ENCODE assay signal across 12 mouse cellular contexts in the genomic region with DNA sequence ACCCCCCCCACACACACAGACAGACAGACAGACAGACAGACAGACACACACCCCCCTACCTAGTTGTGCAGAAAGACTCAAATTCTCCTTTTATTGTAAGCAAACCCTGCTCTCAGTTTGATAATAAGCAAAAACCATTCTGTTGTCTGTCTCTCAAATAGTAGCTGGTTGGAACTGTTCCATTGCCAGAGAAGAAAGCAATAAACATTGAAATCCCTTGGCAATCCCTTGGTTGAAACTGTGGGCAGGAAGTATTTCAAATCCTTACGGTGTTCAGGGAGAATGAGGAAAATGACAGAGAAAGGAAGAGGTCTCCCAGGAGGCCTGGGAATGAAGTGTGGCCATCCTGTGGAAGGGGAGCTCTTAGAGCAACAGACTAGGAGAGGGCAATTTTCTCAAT.
A peak's percentile ranks its signal among the peaks of the same experiment; 100 is the strongest.
DNase-seq lines count a peak whose midpoint lies in the region; ATAC-seq lines count a peak whose summit lies in the region.
"Had no signal": no experiment of that assay in that cellular context is flagged by ENCODE, and none has a peak within 500 bp of the region (broad histone marks: within the 10 kb centered on the region; RNA-seq: fewer than 3 reads in every experiment).

No protein-coding gene starts in this region.

- H3K4me1 ChIP-seq in heart, embryonic 15.5 days (replicated peaks), result peaks cover 50% of the 10 kb centered on the region
- peaks cover 36% of the 10 kb centered on the region for H3K4me1 ChIP-seq in lung, embryonic 15.5 days
- H3K4me1 ChIP-seq in embryonic facial prominence, embryonic 14.5 days (ENCODE audit: control insufficient read depth, insufficient read depth, low read length), result peaks cover 42% of the 10 kb centered on the region
- H3K4me1 ChIP-seq in limb, embryonic 12.5 days (replicated peaks), result peaks cover 43% of the 10 kb centered on the region

- no peak overlapping the region for H3K4me2 ChIP-seq in heart, embryonic 15.5 days
- H3K4me2 ChIP-seq in lung, embryonic 15.5 days, result no peak overlapping the region
- H3K4me2 ChIP-seq in embryonic facial prominence, embryonic 14.5 days (ENCODE audit: low read depth, low read length), result no peak overlapping the region
- H3K4me2 ChIP-seq in limb, embryonic 12.5 days, result peak overlapping the region; percentile 23; the same call in 1 of the 2 replicates
- H3K4me2 ChIP-seq: heart, embryonic 12.5 days had no signal

- H3K9ac ChIP-seq in heart, embryonic 15.5 days, result no peak overlapping the region
- H3K9ac ChIP-seq in lung, embryonic 15.5 days, result no peak overlapping the region
- H3K9ac ChIP-seq in embryonic facial prominence, embryonic 14.5 days (ENCODE audit: low read depth, low read length), result no peak overlapping the region
- no peak overlapping the region for H3K9ac ChIP-seq in limb, embryonic 12.5 days (replicated peaks)
- H3K9ac ChIP-seq: heart, embryonic 12.5 days; liver, postnatal 0 days had no signal

- H3K27ac ChIP-seq in heart, embryonic 15.5 days, result peak overlapping the region; percentile 47
- 0 out of 2 replicates have a peak overlapping the region, but pooled peaks have one; percentile 1 for H3K27ac ChIP-seq in lung, embryonic 15.5 days
- peak overlapping the region; percentile 69 for H3K27ac ChIP-seq in embryonic facial prominence, embryonic 14.5 days (replicated peaks; ENCODE audit: low read depth, low read length)
- H3K27ac ChIP-seq in limb, embryonic 12.5 days, result peak overlapping the region; percentile 80

- intact Hi-C loops in heart, postnatal 14 days (cut with DNase I), result no loop called here

- no peak for ATAC-seq in heart, embryonic 15.5 days (replicated peaks; ENCODE audit: insufficient number of reproducible peaks, insufficient read depth, low FRiP score, low read depth)
- no peak for ATAC-seq in lung, embryonic 15.5 days (ENCODE audit: borderline replicate concordance, extremely low read depth, low FRiP score, low TSS enrichment)
- no peak for ATAC-seq in embryonic facial prominence, embryonic 14.5 days (ENCODE audit: low read depth)
- ATAC-seq in limb, embryonic 12.5 days (ENCODE audit: insufficient number of reproducible peaks, insufficient read depth, low FRiP score, low TSS enrichment, low read depth), result no peak
- ATAC-seq: liver, postnatal 0 days had no signal

- no peak overlapping the region for H3K4me3 ChIP-seq in heart, embryonic 15.5 days
- H3K4me3 ChIP-seq in lung, embryonic 15.5 days, result no peak overlapping the region
- H3K4me3 ChIP-seq in embryonic facial prominence, embryonic 14.5 days (ENCODE audit: low read depth, low read length), result no peak overlapping the region
- no peak overlapping the region for H3K4me3 ChIP-seq in limb, embryonic 12.5 days (replicated peaks)
- H3K4me3 ChIP-seq: heart, embryonic 12.5 days had no signal

- no peaks in the 10 kb centered on the region for H3K27me3 ChIP-seq in heart, embryonic 15.5 days
- no peaks in the 10 kb centered on the region for H3K27me3 ChIP-seq in lung, embryonic 15.5 days
- H3K27me3 ChIP-seq in embryonic facial prominence, embryonic 14.5 days (replicated peaks; ENCODE audit: control insufficient read depth, insufficient read depth, low read length), result no peaks in the 10 kb centered on the region
- H3K27me3 ChIP-seq in limb, embryonic 12.5 days, result no peaks in the 10 kb centered on the region
- H3K27me3 ChIP-seq: heart, embryonic 12.5 days had no signal

- no peaks in the 10 kb centered on the region for H3K9me3 ChIP-seq in heart, embryonic 15.5 days (replicated peaks)
- H3K9me3 ChIP-seq in lung, embryonic 15.5 days, result no peaks in the 10 kb centered on the region
- no peaks in the 10 kb centered on the region for H3K9me3 ChIP-seq in embryonic facial prominence, embryonic 14.5 days (ENCODE audit: control insufficient read depth, low read length)
- no peaks in the 10 kb centered on the region for H3K9me3 ChIP-seq in limb, embryonic 12.5 days
- H3K9me3 ChIP-seq: heart, embryonic 12.5 days had no signal

- DNase-seq in heart, postnatal 14 days, result no peak
- DNase-seq in lung, postnatal 36 days, result no peak
- DNase-seq in embryonic facial prominence, embryonic 14.5 days (ENCODE audit: low spot score), result no peak
- DNase-seq in frontal cortex, adult 2 months (ENCODE audit: extremely low spot score in 1 of 2, low spot score in 1 of 2), result no peak
- no peak for DNase-seq in urinary bladder, postnatal 25 days (ENCODE audit: low spot score)
- DNase-seq: kidney, postnatal 25 days; liver, postnatal 0 days; thymus, adult 2 months had no signal

- H3K36me3 ChIP-seq in heart, embryonic 15.5 days, result no peaks in the 10 kb centered on the region
- H3K36me3 ChIP-seq in lung, embryonic 15.5 days, result no peaks in the 10 kb centered on the region
- no peaks in the 10 kb centered on the region for H3K36me3 ChIP-seq in embryonic facial prominence, embryonic 14.5 days (ENCODE audit: control insufficient read depth, insufficient read depth, low read length)
- no peaks in the 10 kb centered on the region for H3K36me3 ChIP-seq in limb, embryonic 12.5 days
- H3K36me3 ChIP-seq: heart, embryonic 12.5 days had no signal

- 50% methylated on average over 1 of the region's 1 CpGs for WGBS in heart, embryonic 15.5 days
- WGBS in lung, embryonic 15.5 days, result 33% methylated on average over 1 of the region's 1 CpGs
- 12% methylated on average over 1 of the region's 1 CpGs for WGBS in embryonic facial prominence, embryonic 14.5 days
- 35% methylated on average over 1 of the region's 1 CpGs for WGBS in limb, embryonic 12.5 days

Comparison
In these comparisons a context has a peak if more than half of its experiments do, and no peak if none do; other contexts are left out.
1. H3K27ac ChIP-seq: peak in every context shown above with its lines; median percentile 80 in limb, embryonic 12.5 days; 69 in embryonic facial prominence, embryonic 14.5 days; 47 in heart, embryonic 15.5 days; 1 in lung, embryonic 15.5 days.